Mouse (Mus musculus): ENCODE results near the gene Olfr1432. TPM values are rescaled to one million over a fixed set of nuclear protein-coding genes. Genes with fewer than 3 reads are reported as not detected.
"Not testable (repeated sequence)": the region's sequence is repeated elsewhere in the genome, so short reads cannot be mapped to it uniquely, and the experiment has no call there.

Gene Olfr1432
- not detected in 2 replicates for polyA plus RNA-seq (2015; fragmentation: Nextera tagmentation; extraction: Ambion mirVana)

DNA sequence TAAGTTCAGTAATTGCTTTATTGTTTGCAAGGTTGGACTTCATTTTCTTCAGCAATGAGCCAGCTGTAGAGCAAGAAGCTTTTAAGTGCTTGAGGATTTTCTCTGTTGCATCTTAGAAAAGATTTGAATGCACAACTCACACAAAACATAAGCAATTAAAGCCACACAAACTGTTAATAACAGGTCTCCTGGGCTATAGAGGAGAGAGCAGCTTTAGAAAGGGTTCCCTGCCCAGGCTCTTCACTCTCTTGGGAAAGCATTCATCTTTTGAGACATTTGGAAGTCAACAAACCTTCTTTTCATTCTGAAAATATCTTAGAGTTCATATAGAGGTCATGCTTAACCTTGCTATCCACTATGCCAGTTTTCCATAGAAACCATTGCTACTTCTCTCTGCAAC lies at the start of gene Olfr1432:
Gene Olfr1432 (minus strand): TSS at position 101 of the 400 bp plus-strand sequence.
- ATAC-seq (ENCODE audit: borderline replicate concordance, extremely low read depth, low FRiP score, low TSS enrichment); H3K27me3 ChIP-seq; H3K9me3 ChIP-seq; H3K9ac ChIP-seq; H3K4me3 ChIP-seq; H3K4me1 ChIP-seq; H3K27ac ChIP-seq; H3K4me2 ChIP-seq; H3K36me3 ChIP-seq: not testable (repeated sequence)

DNA sequence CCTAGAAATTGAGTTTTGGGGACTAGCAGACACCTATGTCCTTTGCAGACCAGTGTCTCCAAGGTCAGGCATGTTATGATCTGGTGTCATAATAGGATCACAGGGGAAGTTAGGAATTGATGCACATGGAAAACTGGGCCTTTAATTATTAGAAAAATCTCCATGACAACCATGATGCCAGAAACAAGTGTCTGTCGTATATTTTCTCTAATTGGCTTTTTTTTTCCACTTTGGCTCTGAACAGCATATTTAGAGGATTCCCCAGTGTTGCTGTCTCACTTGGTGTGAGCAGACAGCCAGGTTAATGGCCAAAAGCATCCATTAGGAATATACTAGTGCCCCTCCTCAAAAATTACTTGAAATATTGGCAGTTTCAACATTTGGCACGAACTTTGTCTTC lies 47.2 kb upstream of the Olfr1432 start, which contains the start of gene Olfr1434:
Gene Olfr1434 (plus strand): TSS at position 301 of the 400 bp plus-strand sequence.
- no peaks in the 10 kb centered on the region for H3K27me3 ChIP-seq

DNA sequence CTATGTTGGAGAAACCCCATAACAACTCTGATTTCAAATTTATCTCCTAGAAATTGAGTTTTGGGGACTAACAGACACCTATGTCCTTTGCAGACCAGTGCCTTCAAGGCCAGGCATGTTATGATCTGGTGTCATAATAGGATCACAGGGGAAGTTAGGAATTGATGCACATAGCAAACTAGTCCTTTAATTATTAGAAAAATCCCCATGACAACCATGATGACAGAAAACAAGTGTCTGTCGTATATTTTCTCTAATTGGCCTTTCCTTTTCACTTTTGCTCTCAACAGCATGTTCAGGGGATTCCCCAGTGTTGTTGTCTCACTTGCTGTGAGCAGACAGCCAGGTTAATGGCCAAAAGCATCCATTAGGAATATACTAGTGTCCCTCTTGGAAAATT lies 28.3 kb upstream of the Olfr1432 start, which contains the start of gene Olfr235:
Gene Olfr235 (plus strand): TSS at position 301 of the 400 bp plus-strand sequence.
- Histone ChIP-seq H3K4me2 (no peak within 1 kb of the TSS), H3K9me3 (no peaks in the 10 kb centered on the region), H3K27ac (no peak within 1 kb of the TSS), H3K36me3 (no peaks in the 10 kb centered on the region), H3K27me3 (no peaks in the 10 kb centered on the region), H3K4me3 (no peak within 1 kb of the TSS), H3K9ac (no peak within 1 kb of the TSS), H3K4me1 (no peaks in the 10 kb centered on the region)
- ATAC-seq (ENCODE audit: borderline replicate concordance, extremely low read depth, low FRiP score, low TSS enrichment), result no peak
- whole genome bisulfite sequencing, result 66% methylated on average over 1 of the region's 1 CpGs

More for the DNA sequence above, 47.2 kb upstream of the Olfr1432 start, which contains the start of gene Olfr1434:
- Histone ChIP-seq H3K4me2 (no peak within 1 kb of the TSS), H3K9ac (no peak within 1 kb of the TSS), H3K4me3 (no peak within 1 kb of the TSS), H3K9me3 (no peaks in the 10 kb centered on the region), H3K4me1 (no peaks in the 10 kb centered on the region), H3K27ac (no peak within 1 kb of the TSS), H3K36me3 (no peaks in the 10 kb centered on the region)
- ATAC-seq (ENCODE audit: borderline replicate concordance, extremely low read depth, low FRiP score, low TSS enrichment), result no peak
- WGBS, result 63% methylated on average over 2 of the region's 2 CpGs

DNA sequence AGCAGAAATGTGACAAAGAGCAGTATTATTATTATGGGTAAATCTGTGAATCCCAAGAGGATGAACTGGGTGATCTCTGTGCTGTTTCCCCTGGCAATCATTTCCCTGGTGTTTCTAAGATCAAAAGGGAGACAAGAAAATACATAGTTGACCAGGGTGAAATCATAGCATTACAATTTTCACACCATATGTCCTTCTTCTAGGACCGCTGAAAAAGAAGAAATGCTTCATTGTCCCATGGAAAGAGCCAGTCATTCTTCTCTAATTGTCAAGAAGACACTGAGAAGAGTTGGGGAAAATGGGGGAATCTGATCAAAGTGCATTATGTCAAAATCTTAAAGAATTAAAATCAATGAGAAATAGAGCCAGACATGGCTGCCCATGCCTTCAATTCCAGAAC lies 9.2 kb upstream of the Olfr1432 start, which contains the start of gene Olfr262:
Gene Olfr262 (minus strand): TSS at position 101 of the 400 bp plus-strand sequence.
- Histone ChIP-seq H3K9ac (no peak within 1 kb of the TSS), H3K4me1 (no peaks in the 10 kb centered on the region), H3K4me2 (no peak within 1 kb of the TSS), H3K36me3 (no peaks in the 10 kb centered on the region), H3K4me3 (no peak within 1 kb of the TSS), H3K27me3 (no peaks in the 10 kb centered on the region), H3K9me3 (no peaks in the 10 kb centered on the region), H3K27ac (no peak within 1 kb of the TSS)
- 75% methylated on average over 1 of the region's 1 CpGs for WGBS
- ATAC-seq (ENCODE audit: borderline replicate concordance, extremely low read depth, low FRiP score, low TSS enrichment), result no peak

DNA sequence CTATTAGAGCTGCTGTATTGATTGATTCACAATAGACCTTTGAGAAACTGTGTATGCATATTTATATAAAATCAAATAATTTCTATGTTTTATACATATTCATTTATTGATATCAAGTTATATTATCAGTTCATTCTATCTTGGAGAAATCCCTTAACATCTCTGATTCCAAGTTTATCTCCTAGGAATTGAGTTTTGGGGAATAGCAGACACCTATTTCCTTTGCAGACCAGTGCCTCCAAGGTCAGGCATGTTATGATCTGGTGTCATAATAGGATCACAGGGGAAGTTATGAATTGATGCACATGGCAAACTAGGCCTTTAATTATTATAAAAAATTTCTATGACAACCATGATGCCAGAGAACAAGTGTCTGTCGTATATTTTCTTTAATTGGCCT lies 32.1 kb downstream of the Olfr1432 start, which contains the start of gene Olfr1431:
Gene Olfr1431 (plus strand): TSS at position 301 of the 400 bp plus-strand sequence.
- H3K27me3 ChIP-seq, result no peaks in the 10 kb centered on the region
- H3K4me2 ChIP-seq, result no peak within 1 kb of the TSS
- no peaks in the 10 kb centered on the region for H3K9me3 ChIP-seq
- H3K27ac ChIP-seq, result no peak within 1 kb of the TSS
- H3K36me3 ChIP-seq, result no peaks in the 10 kb centered on the region
- no peak within 1 kb of the TSS for H3K9ac ChIP-seq
- H3K4me3 ChIP-seq, result no peak within 1 kb of the TSS
- H3K4me1 ChIP-seq, result no peaks in the 10 kb centered on the region
- WGBS, result 74% methylated on average over 1 of the region's 1 CpGs
- no peak for ATAC-seq (ENCODE audit: borderline replicate concordance, extremely low read depth, low FRiP score, low TSS enrichment)

DNA sequence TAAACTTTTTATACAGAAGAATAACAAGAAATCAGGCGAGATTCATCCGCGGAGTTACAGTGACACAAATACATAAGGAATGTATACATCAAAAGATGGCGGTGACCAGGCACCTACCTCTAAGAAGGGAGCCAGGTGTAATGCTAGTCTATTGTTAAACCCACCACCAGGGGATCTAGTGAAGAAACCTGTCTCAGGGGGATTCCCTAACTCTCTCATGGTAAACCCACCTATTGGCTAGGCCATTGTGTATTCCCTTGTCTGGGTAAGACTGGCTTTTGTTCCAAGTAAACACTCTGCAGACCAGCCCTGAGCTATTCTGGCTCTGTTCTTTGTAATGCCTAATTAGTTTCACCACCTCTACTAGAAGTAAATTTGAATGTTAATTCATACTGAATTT lies 33.3 kb downstream of the Olfr1432 start:
- 83% methylated on average over 4 of the region's 4 CpGs for WGBS
- H3K9me3 ChIP-seq; H3K9ac ChIP-seq; H3K4me3 ChIP-seq; H3K36me3 ChIP-seq; H3K27me3 ChIP-seq; H3K27ac ChIP-seq; ATAC-seq (ENCODE audit: borderline replicate concordance, extremely low read depth, low FRiP score, low TSS enrichment); H3K4me2 ChIP-seq; H3K4me1 ChIP-seq: not testable (repeated sequence)

Other genes with a start within 250 kb of the Olfr1432 start
- gene Olfr1423, start 191.3 kb downstream of the Olfr1432 start, polyA plus RNA-seq (2015; fragmentation: Nextera tagmentation; extraction: Ambion mirVana), result not detected in 2 replicates
- gene Olfr1424, start 169.9 kb downstream of the Olfr1432 start, polyA plus RNA-seq (2015; fragmentation: Nextera tagmentation; extraction: Ambion mirVana), result not detected in 2 replicates
- gene Olfr1425, start 154.9 kb downstream of the Olfr1432 start, polyA plus RNA-seq (2015; fragmentation: Nextera tagmentation; extraction: Ambion mirVana), result not detected in 2 replicates
- gene Olfr1426, start 140.6 kb downstream of the Olfr1432 start, polyA plus RNA-seq (2015; fragmentation: Nextera tagmentation; extraction: Ambion mirVana), result not detected in 2 replicates
- gene Olfr1427, start 129.3 kb downstream of the Olfr1432 start, polyA plus RNA-seq (2015; fragmentation: Nextera tagmentation; extraction: Ambion mirVana), result not detected in 2 replicates
- gene Olfr1428, start 116.7 kb downstream of the Olfr1432 start, polyA plus RNA-seq (2015; fragmentation: Nextera tagmentation; extraction: Ambion mirVana), result not detected in 2 replicates
- not detected in 2 replicates for gene Olfr76, start 109.4 kb downstream of the Olfr1432 start, polyA plus RNA-seq (2015; fragmentation: Nextera tagmentation; extraction: Ambion mirVana)
- gene Olfr1555-ps1, start 62.5 kb downstream of the Olfr1432 start, polyA plus RNA-seq (2015; fragmentation: Nextera tagmentation; extraction: Ambion mirVana), result not detected in 2 replicates
- gene Olfr1431, start 32.0 kb downstream of the Olfr1432 start, polyA plus RNA-seq (2015; fragmentation: Nextera tagmentation; extraction: Ambion mirVana), result not detected in 2 replicates
- not detected in 2 replicates for gene Olfr262, start 9.1 kb upstream of the Olfr1432 start, polyA plus RNA-seq (2015; fragmentation: Nextera tagmentation; extraction: Ambion mirVana)
- gene Olfr235, start 28.4 kb upstream of the Olfr1432 start, polyA plus RNA-seq (2015; fragmentation: Nextera tagmentation; extraction: Ambion mirVana), result not detected in 2 replicates
- not detected in 2 replicates for gene Olfr1434, start 47.3 kb upstream of the Olfr1432 start, polyA plus RNA-seq (2015; fragmentation: Nextera tagmentation; extraction: Ambion mirVana)
- not detected in 2 replicates for gene Olfr1436, start 66.5 kb upstream of the Olfr1432 start, polyA plus RNA-seq (2015; fragmentation: Nextera tagmentation; extraction: Ambion mirVana)
- gene Olfr1437, start 92.5 kb upstream of the Olfr1432 start, polyA plus RNA-seq (2015; fragmentation: Nextera tagmentation; extraction: Ambion mirVana), result not detected in 2 replicates
- gene Olfr1438-ps1, start 103.3 kb upstream of the Olfr1432 start, polyA plus RNA-seq (2015; fragmentation: Nextera tagmentation; extraction: Ambion mirVana), result not detected in 2 replicates
- not detected in 2 replicates for gene Olfr1440, start 154.7 kb upstream of the Olfr1432 start, polyA plus RNA-seq (2015; fragmentation: Nextera tagmentation; extraction: Ambion mirVana)
- not detected in 2 replicates for gene Olfr1441, start 184.8 kb upstream of the Olfr1432 start, polyA plus RNA-seq (2015; fragmentation: Nextera tagmentation; extraction: Ambion mirVana)
- gene Pfpl, start 195.3 kb upstream of the Olfr1432 start, polyA plus RNA-seq (2015; fragmentation: Nextera tagmentation; extraction: Ambion mirVana), result not detected in 2 replicates
- gene Mpeg1, start 228.2 kb upstream of the Olfr1432 start, polyA plus RNA-seq (2015; fragmentation: Nextera tagmentation; extraction: Ambion mirVana), result 0.67 and 1.0 TPM in 2 replicates